Mouse (Mus musculus): ENCODE measurements around the gene Pmm2. TPM values are rescaled to one million over a fixed set of nuclear protein-coding genes. Genes with fewer than 3 reads are reported as not detected.

Gene Pmm2
- 107 TPM for polyA plus RNA-seq (2014; fragmentation: Illumina TruSeq; extraction: RNeasy Lipid Tissue Mini Kit (QIAGEN cat#74804); ENCODE audit: low read depth, low replicate concordance)

GRCm38 (mm10) chr16:8637217-8638051 lies at the start of gene Pmm2, which contains the start of gene Tmem186:
Gene Pmm2 (plus strand): TSS chr16:8637674.
Gene Tmem186 (minus strand): TSS chr16:8637712.

GRCm38 (mm10) chr16:8671551-8672349 lies 34.3 kb downstream of the Pmm2 start, which contains the start of gene Carhsp1:
Gene Carhsp1 (minus strand): TSS chr16:8672155.

GRCm38 (mm10) chr16:8680470-8680869 lies 43.0 kb downstream of the Pmm2 start, which contains the start of gene Gm5767:
Gene Gm5767 (plus strand): TSS chr16:8680770.

Other genes with a start within 250 kb of the Pmm2 start
- gene Tmem114, start 212.5 kb upstream of the Pmm2 start, polyA plus RNA-seq (2014; fragmentation: Illumina TruSeq; extraction: RNeasy Lipid Tissue Mini Kit (QIAGEN cat#74804); ENCODE audit: low read depth, low replicate concordance): not detected
- gene Mettl22, start 166.9 kb upstream of the Pmm2 start, polyA plus RNA-seq (2014; fragmentation: Illumina TruSeq; extraction: RNeasy Lipid Tissue Mini Kit (QIAGEN cat#74804); ENCODE audit: low read depth, low replicate concordance): 1.3 TPM
- 220 TPM for gene Abat, start 124.2 kb upstream of the Pmm2 start, polyA plus RNA-seq (2014; fragmentation: Illumina TruSeq; extraction: RNeasy Lipid Tissue Mini Kit (QIAGEN cat#74804); ENCODE audit: low read depth, low replicate concordance)
- gene Tmem186, start within 50 bp of the Pmm2 start, polyA plus RNA-seq (2014; fragmentation: Illumina TruSeq; extraction: RNeasy Lipid Tissue Mini Kit (QIAGEN cat#74804); ENCODE audit: low read depth, low replicate concordance): 3.8 TPM
- gene Carhsp1, start 34.5 kb downstream of the Pmm2 start, polyA plus RNA-seq (2014; fragmentation: Illumina TruSeq; extraction: RNeasy Lipid Tissue Mini Kit (QIAGEN cat#74804); ENCODE audit: low read depth, low replicate concordance): 27.2 TPM
- not detected for gene Gm5767, start 43.1 kb downstream of the Pmm2 start, polyA plus RNA-seq (2014; fragmentation: Illumina TruSeq; extraction: RNeasy Lipid Tissue Mini Kit (QIAGEN cat#74804); ENCODE audit: low read depth, low replicate concordance)
- gene Usp7, start 154.6 kb downstream of the Pmm2 start, polyA plus RNA-seq (2014; fragmentation: Illumina TruSeq; extraction: RNeasy Lipid Tissue Mini Kit (QIAGEN cat#74804); ENCODE audit: low read depth, low replicate concordance): 59.1 TPM
- gene 1810013L24Rik, start 192.4 kb downstream of the Pmm2 start, polyA plus RNA-seq (2014; fragmentation: Illumina TruSeq; extraction: RNeasy Lipid Tissue Mini Kit (QIAGEN cat#74804); ENCODE audit: low read depth, low replicate concordance): 54.4 TPM